Mouse (Mus musculus): ENCODE results near the gene Dclre1b. TPM values are rescaled to one million over a fixed set of nuclear protein-coding genes. Genes with fewer than 3 reads are reported as not detected.
"Not testable (repeated sequence)": the region's sequence is repeated elsewhere in the genome, so short reads cannot be mapped to it uniquely, and the experiment has no call there.

Gene Dclre1b
- polyA plus RNA-seq, 1 experiment from 2014 or later: 41.5 TPM

GRCm38 (mm10) chr3:103836453-103836852, 27.2 kb upstream of the Dclre1b start:
- no peaks in the 10 kb centered on the region for H3K9me3 ChIP-seq

GRCm38 (mm10) chr3:103835951-103836310, 26.7 kb upstream of the Dclre1b start:
- Histone ChIP-seq H3K4me1 (no peaks in the 10 kb centered on the region), H3K9me3 (no peaks in the 10 kb centered on the region), H3K4me3 (no peak overlapping the region), H3K36me3 (replicated peaks) (no peaks in the 10 kb centered on the region), H3K27me3 (replicated peaks; ENCODE audit: low read depth, poor library complexity, severe bottlenecking) (no peaks in the 10 kb centered on the region), H3K27ac (replicated peaks) (no peak overlapping the region)
- whole genome bisulfite sequencing: 83% methylated on average over 10 of the region's 10 CpGs
- no peak for DNase-seq (ENCODE audit: low spot score)

More at GRCm38 (mm10) chr3:103836453-103836852, 27.2 kb upstream of the Dclre1b start:
- DNase-seq (ENCODE audit: low spot score): no peak
- Histone ChIP-seq H3K27ac (replicated peaks) (no peak overlapping the region), H3K4me3 (no peak overlapping the region), H3K36me3 (replicated peaks) (no peaks in the 10 kb centered on the region), H3K4me1 (no peaks in the 10 kb centered on the region), H3K27me3 (replicated peaks; ENCODE audit: low read depth, poor library complexity, severe bottlenecking) (no peaks in the 10 kb centered on the region)
- WGBS: 95% methylated on average over 5 of the region's 5 CpGs

DNA sequence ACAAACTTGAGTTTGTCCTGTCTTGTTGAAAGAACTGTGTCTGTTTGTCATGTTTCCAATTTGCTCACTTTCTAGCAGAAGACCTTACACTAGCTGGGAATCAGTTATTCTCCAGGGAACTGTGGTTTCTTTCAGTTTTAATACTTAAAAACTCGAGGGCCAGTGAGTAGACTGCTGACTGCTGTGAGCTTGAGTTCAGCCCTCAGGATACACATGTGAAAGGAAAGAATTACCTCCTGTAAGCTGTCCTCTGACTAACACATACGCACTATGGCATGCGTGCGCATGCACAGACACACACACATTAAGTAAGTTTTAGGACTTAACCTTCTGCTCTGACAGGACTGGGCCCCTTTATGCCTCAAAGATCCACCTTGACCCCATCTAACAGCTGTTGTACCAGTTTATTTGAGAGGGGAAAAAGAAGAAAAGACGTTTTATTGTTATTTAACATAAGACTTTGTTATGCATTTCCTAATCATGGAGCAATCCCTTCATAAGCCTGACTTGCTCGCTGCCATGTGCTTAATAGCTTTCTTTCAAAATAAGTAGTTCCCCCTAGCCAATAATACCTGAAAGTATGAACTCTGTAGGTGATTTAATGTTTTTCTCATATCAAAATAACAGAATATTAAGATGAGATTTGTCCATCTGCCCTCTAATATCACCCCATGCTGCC, 26.2 kb upstream of the Dclre1b start:
- no peaks in the 10 kb centered on the region for H3K9me3 ChIP-seq
- WGBS: 77% methylated on average over 6 of the region's 6 CpGs

GRCm38 (mm10) chr3:103834001-103834400, 24.8 kb upstream of the Dclre1b start:
- Histone ChIP-seq H3K36me3 (replicated peaks) (no peaks in the 10 kb centered on the region), H3K4me3 (no peak overlapping the region), H3K27ac (replicated peaks) (no peak overlapping the region), H3K9me3 (no peaks in the 10 kb centered on the region), H3K4me1 (no peaks in the 10 kb centered on the region), H3K27me3 (replicated peaks; ENCODE audit: low read depth, poor library complexity, severe bottlenecking) (no peaks in the 10 kb centered on the region)
- WGBS: 91% methylated on average over 2 of the region's 2 CpGs
- no peak for DNase-seq (ENCODE audit: low spot score)

More for the DNA sequence above, 26.2 kb upstream of the Dclre1b start:
- no peaks in the 10 kb centered on the region for H3K36me3 ChIP-seq (replicated peaks)
- no peak for DNase-seq (ENCODE audit: low spot score)
- no peak overlapping the region for H3K4me3 ChIP-seq
- H3K27ac ChIP-seq (replicated peaks): no peak overlapping the region
- H3K4me1 ChIP-seq: no peaks in the 10 kb centered on the region
- no peaks in the 10 kb centered on the region for H3K27me3 ChIP-seq (replicated peaks; ENCODE audit: low read depth, poor library complexity, severe bottlenecking)

GRCm38 (mm10) chr3:103832426-103832825, 23.2 kb upstream of the Dclre1b start, which contains the start of gene Bcl2l15:
Gene Bcl2l15 (plus strand): TSS chr3:103832601.
- Histone ChIP-seq H3K27me3 (replicated peaks; ENCODE audit: low read depth, poor library complexity, severe bottlenecking) (no peaks in the 10 kb centered on the region), H3K9me3 (no peaks in the 10 kb centered on the region), H3K4me1 (no peaks in the 10 kb centered on the region), H3K27ac (replicated peaks) (no peak within 1 kb of the TSS), H3K4me3 (no peak within 1 kb of the TSS), H3K36me3 (replicated peaks) (no peaks in the 10 kb centered on the region)
- DNase-seq (ENCODE audit: low spot score): no peak

DNA sequence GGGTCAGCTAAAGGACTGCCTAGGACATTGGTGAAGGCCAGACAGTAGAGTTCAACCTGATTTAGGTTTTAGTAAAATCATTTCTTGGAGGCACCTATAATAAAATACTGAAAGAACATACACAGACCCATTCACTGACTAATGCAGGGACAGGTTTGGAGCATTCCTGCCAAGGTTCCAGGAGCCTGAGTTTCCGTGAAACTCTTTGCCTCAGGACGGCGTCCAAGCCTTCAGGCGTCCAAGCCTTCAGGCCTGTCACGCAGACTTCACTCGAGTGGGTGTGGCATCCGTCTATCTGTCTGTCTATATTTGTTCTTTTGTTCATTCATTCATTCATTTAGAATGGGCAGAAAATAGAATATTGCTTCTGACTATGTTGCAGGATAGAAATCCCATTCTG, 21.9 kb upstream of the Dclre1b start:
- 77% methylated on average over 7 of the region's 7 CpGs for WGBS
- Histone ChIP-seq H3K4me3 (no peak overlapping the region), H3K4me1 (no peaks in the 10 kb centered on the region), H3K27me3 (replicated peaks; ENCODE audit: low read depth, poor library complexity, severe bottlenecking) (no peaks in the 10 kb centered on the region), H3K36me3 (replicated peaks) (no peaks in the 10 kb centered on the region), H3K27ac (replicated peaks) (no peak overlapping the region), H3K9me3 (no peaks in the 10 kb centered on the region)
- DNase-seq (ENCODE audit: low spot score): no peak

DNA sequence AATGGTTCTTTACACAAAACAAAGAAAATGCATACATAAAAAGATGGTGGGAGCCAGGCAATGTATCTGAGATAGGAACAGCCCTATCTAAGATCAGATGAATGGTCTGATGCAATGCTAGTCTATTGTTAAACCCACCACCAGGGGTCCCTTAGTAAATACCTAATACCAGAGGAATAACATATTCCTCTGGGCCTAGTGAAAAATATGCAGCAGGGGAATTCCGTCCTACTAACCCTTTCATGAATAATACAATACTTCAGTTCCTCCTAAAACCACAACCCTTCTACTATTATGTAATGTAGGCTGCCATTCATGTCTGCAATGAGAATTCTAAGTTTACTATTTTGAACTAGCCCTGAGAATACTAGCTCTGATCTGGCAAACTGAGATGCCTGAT, 21.4 kb upstream of the Dclre1b start:
- H3K4me1 ChIP-seq; H3K27me3 ChIP-seq (replicated peaks; ENCODE audit: low read depth, poor library complexity, severe bottlenecking); H3K36me3 ChIP-seq (replicated peaks); H3K4me3 ChIP-seq; DNase-seq (ENCODE audit: low spot score); H3K9me3 ChIP-seq; H3K27ac ChIP-seq (replicated peaks): not testable (repeated sequence)
- 78% methylated on average over 1 of the region's 1 CpGs for WGBS

DNA sequence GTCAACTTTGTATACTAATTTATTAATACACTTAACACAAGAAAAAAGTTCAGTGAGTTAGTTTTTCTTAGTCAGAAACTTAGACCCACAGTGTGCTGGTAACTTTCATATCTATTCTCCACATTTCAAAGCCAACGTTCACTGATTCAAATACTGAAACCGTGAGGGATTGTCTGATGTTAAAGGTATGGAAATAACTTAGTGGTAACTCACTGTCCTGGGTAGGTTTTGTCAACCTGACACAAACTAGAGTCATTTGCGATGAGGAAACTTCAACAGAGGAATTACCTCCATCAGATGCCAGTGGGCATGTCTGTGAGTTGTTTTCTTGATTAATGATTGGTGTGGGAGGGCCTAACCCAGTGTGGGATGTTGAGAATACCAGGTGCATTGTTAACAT, 19.8 kb upstream of the Dclre1b start:
- Histone ChIP-seq H3K27me3 (replicated peaks; ENCODE audit: low read depth, poor library complexity, severe bottlenecking) (no peaks in the 10 kb centered on the region), H3K9me3 (no peaks in the 10 kb centered on the region), H3K27ac (replicated peaks) (no peak overlapping the region), H3K4me1 (no peaks in the 10 kb centered on the region), H3K36me3 (replicated peaks) (no peaks in the 10 kb centered on the region), H3K4me3 (no peak overlapping the region)
- WGBS: 88% methylated on average over 3 of the region's 3 CpGs
- no peak for DNase-seq (ENCODE audit: low spot score)

GRCm38 (mm10) chr3:103827548-103827947, 18.3 kb upstream of the Dclre1b start:
- no peak for DNase-seq (ENCODE audit: low spot score)
- no peaks in the 10 kb centered on the region for H3K4me1 ChIP-seq
- peaks cover 11% of the 10 kb centered on the region for H3K36me3 ChIP-seq (replicated peaks)
- no peak overlapping the region for H3K27ac ChIP-seq (replicated peaks)
- no peaks in the 10 kb centered on the region for H3K27me3 ChIP-seq (replicated peaks; ENCODE audit: low read depth, poor library complexity, severe bottlenecking)
- H3K4me3 ChIP-seq: no peak overlapping the region
- no peaks in the 10 kb centered on the region for H3K9me3 ChIP-seq

DNA sequence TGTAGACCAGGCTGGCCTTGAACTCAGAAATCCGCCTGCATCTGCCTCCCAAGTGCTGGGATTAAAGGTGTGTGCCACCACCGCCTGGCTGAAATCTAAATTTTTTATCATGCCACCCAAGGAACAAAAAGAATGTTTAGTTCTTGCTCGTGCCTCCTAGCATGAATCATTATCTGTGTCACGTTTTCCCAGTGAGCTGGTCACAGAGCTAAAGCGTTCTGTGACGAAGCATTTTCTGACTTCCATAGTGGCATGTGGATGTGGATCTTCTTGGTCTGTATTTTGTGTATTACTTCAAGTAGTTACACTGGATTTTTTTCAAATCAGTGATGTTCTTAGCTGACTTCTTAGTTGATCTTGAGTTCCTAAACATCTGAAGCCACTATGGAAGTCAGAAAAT, 1.7 kb upstream of the Dclre1b start:
- peaks cover 48% of the 10 kb centered on the region for H3K36me3 ChIP-seq (replicated peaks)
- H3K9me3 ChIP-seq: no peaks in the 10 kb centered on the region
- peaks cover 17% of the 10 kb centered on the region for H3K4me1 ChIP-seq
- no peak overlapping the region for H3K4me3 ChIP-seq
- no peak overlapping the region for H3K27ac ChIP-seq (replicated peaks)
- no peaks in the 10 kb centered on the region for H3K27me3 ChIP-seq (replicated peaks; ENCODE audit: low read depth, poor library complexity, severe bottlenecking)
- DNase-seq (ENCODE audit: low spot score): no peak
- WGBS: 93% methylated on average over 6 of the region's 6 CpGs

GRCm38 (mm10) chr3:103809799-103810150, 531 bp upstream of the Dclre1b start:
- H3K27ac ChIP-seq (replicated peaks): peak overlapping the region; percentile 93
- peaks cover 48% of the 10 kb centered on the region for H3K36me3 ChIP-seq (replicated peaks)
- H3K27me3 ChIP-seq (replicated peaks; ENCODE audit: low read depth, poor library complexity, severe bottlenecking): no peaks in the 10 kb centered on the region
- no peaks in the 10 kb centered on the region for H3K9me3 ChIP-seq
- H3K4me3 ChIP-seq: peak overlapping the region; percentile 89
- H3K4me1 ChIP-seq: peaks cover 17% of the 10 kb centered on the region
- no peak for DNase-seq (ENCODE audit: low spot score)
- 2% methylated on average over 14 of the region's 14 CpGs for WGBS

GRCm38 (mm10) chr3:103805671-103806070, 3.6 kb downstream of the Dclre1b start:
- H3K36me3 ChIP-seq (replicated peaks): peaks cover 64% of the 10 kb centered on the region
- no peak for DNase-seq (ENCODE audit: low spot score)

DNA sequence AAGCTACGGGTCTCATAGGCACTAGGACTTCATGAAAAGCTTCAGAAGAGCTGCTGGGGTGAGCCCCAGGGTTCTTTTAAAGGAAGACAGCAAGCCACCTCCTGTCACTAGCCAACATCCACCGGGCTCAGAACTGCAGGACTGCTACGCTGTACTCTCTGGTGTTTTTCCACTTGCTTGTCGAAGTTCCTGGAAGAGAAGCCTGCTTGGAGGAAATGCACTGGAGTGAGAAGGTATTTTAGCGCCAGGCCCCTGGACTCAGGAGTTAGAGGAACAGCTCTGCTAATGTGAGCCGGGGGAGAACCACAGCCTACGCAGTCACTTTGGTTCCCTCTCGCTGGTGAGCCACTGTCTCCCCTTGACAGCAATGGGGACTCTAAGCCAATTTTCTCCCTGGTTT, 6.4 kb downstream of the Dclre1b start:
- 86% methylated on average over 8 of the region's 8 CpGs for WGBS
- DNase-seq (ENCODE audit: low spot score): no peak
- Histone ChIP-seq H3K27me3 (replicated peaks; ENCODE audit: low read depth, poor library complexity, severe bottlenecking) (no peaks in the 10 kb centered on the region), H3K9me3 (no peaks in the 10 kb centered on the region), H3K4me3 (no peak overlapping the region), H3K36me3 (replicated peaks) (peaks cover 67% of the 10 kb centered on the region), H3K4me1 (peaks cover 7% of the 10 kb centered on the region), H3K27ac (replicated peaks) (no peak overlapping the region)

More at GRCm38 (mm10) chr3:103805671-103806070, 3.6 kb downstream of the Dclre1b start:
- no peak overlapping the region for H3K27ac ChIP-seq (replicated peaks)
- no peaks in the 10 kb centered on the region for H3K9me3 ChIP-seq
- no peaks in the 10 kb centered on the region for H3K27me3 ChIP-seq (replicated peaks; ENCODE audit: low read depth, poor library complexity, severe bottlenecking)
- peaks cover 21% of the 10 kb centered on the region for H3K4me1 ChIP-seq
- WGBS: 86% methylated on average over 1 of the region's 1 CpGs
- H3K4me3 ChIP-seq: no peak overlapping the region

Measured in embryonic facial prominence, embryonic 10.5 days (tissue).